Mouse (Mus musculus) cerebellum, adult 2 months (tissue): ENCODE measurements at regions not wholly inside any gene's neighbourhood (a gene's known extent, or its start where the extent isn't known, plus 50 kb on each side); places are given as distances from the start of the nearest gene placed in this dataset.

Source experiments
- CTCF ChIP-seq: fragments of 200-500 bp; IDR thresholded peaks from 2 replicates; pipeline ENCODE4 v1.5.1; 2011; ENCODE audit warnings: low read depth, mild to moderate bottlenecking, control low read depth, low read length, moderate library complexity, borderline replicate concordance; ENCODE audit not compliant: insufficient read depth
- POLR2A ChIP-seq: fragments of 200-500 bp; IDR thresholded peaks from 2 replicates; pipeline ENCODE4 v1.6.1; 2011; ENCODE audit warnings: low read length, control low read depth, borderline replicate concordance; ENCODE audit not compliant: insufficient read depth

GRCm38 (mm10) chr1:97553485-97554474 lies 108.1 kb downstream of the D1Ertd622e start:
- no peak for TF ChIP-seq CTCF
- TF ChIP-seq POLR2A: no peak
